Mouse (Mus musculus) layer of hippocampus, adult 2 months (tissue): ENCODE results near the gene Mettl7a3. TPM values are rescaled to one million over a fixed set of nuclear protein-coding genes. Genes with fewer than 3 reads are reported as not detected.
"Not testable (repeated sequence)": the region's sequence is repeated elsewhere in the genome, so short reads cannot be mapped to it uniquely, and the experiment has no call there.

ENCODE experiments used
- DNase-seq, 2 experiments: peaks; one replicate each; pipeline ENCODE4 v3.0.0; 2022; ENCODE audit warnings: low spot score in 2 of 2
- H3K27ac ChIP-seq: fragments of 200-600 bp; 2 replicates; pipeline ENCODE4 v1.8.1; 2022
- H3K4me3 ChIP-seq: fragments of 200-600 bp; 2 replicates; pipeline ENCODE4 v1.8.1; 2022; ENCODE audit warnings: mild to moderate bottlenecking
- CTCF ChIP-seq: fragments of 200-600 bp; conservative IDR thresholded peaks from 2 replicates; pipeline ENCODE4 v1.8.1; 2022; ENCODE audit warnings: antibody characterized with exemption, mild to moderate bottlenecking, moderate library complexity
- total RNA-seq, 2 experiments: library from RNA; stranded (reverse); gene quantifications; 2 replicates each; pipeline ENCODE4 v1.2.3; 2021

Mettl7a3 gene
- total RNA-seq, 2 experiments from 2014 or later: 0.33 to 0.37 TPM

DNA sequence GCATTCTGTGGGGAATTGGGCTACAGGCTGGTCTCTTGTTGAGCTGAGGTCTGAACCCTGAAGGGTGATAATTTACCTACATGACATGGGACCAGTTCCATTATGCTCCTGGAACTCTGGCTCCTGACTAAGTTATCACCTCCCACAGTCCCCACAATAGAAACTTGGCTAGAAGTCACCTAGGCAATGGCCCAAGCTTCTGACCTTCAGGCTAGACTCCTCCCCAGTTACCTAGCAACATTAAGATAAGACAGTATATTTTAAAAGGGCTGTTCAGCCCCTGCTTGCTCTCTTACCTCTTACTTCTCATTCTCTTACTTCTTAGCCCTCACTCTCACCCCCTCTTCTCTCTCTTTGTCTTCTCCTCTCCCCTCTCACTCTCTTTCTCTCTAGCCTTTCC, 10.8 kb downstream of the Mettl7a3 start:
- no peak for TF ChIP-seq CTCF
- no peak overlapping the region for H3K4me3 ChIP-seq

DNA sequence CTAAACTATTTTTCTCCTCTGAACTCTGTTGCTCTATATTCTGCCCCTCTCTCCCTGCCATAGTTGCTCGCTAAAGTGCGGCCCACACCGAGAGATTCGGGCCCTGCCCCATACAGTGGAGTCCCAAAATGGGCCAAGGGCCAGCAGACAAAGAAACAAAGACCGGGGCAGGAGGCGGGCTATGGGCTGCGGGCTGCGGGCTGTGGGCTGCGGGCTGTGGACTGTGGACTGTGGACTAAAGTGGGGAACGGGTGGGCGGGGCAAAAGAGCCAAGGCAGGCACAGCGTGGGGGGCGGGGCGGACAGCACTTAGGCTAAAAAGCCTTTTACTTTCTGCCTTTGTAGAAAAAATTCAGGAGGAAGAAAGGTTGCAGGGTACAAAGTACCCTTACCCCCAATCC, 12.0 kb downstream of the Mettl7a3 start:
- Histone ChIP-seq H3K27ac (no peak overlapping the region), H3K4me3 (no peak overlapping the region)
- TF ChIP-seq CTCF: no peak
- DNase-seq: no peak

More for the DNA sequence above, 10.8 kb downstream of the Mettl7a3 start:
- H3K27ac ChIP-seq: no peak overlapping the region
- DNase-seq: no peak

DNA sequence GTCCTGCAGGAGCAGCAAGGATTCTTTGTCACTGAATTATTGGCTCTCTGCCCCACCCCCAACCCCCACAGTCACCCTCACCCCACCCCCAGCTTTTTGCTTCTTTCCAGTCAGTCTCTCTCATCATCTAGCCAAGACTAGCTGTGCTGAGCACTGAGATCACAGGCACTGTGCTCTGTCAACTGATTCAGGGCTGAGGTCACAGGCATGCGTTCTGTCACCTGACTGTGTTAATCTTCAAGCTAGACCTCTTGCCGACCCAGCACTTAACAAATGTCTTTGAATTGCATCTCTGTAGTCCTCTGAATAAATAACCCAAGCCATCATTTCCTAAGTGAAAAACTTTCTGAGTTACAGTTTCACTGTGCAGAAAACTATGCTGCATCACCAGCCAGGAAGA, 14.8 kb downstream of the Mettl7a3 start:
- no peak for DNase-seq
- no peak for TF ChIP-seq CTCF
- Histone ChIP-seq H3K4me3 (no peak overlapping the region), H3K27ac (no peak overlapping the region)

GRCm38 (mm10) chr15:100351501-100352060, 16.9 kb downstream of the Mettl7a3 start:
- no peak for DNase-seq
- no peak overlapping the region for H3K4me3 ChIP-seq
- H3K27ac ChIP-seq: no peak overlapping the region
- TF ChIP-seq CTCF: no peak

DNA sequence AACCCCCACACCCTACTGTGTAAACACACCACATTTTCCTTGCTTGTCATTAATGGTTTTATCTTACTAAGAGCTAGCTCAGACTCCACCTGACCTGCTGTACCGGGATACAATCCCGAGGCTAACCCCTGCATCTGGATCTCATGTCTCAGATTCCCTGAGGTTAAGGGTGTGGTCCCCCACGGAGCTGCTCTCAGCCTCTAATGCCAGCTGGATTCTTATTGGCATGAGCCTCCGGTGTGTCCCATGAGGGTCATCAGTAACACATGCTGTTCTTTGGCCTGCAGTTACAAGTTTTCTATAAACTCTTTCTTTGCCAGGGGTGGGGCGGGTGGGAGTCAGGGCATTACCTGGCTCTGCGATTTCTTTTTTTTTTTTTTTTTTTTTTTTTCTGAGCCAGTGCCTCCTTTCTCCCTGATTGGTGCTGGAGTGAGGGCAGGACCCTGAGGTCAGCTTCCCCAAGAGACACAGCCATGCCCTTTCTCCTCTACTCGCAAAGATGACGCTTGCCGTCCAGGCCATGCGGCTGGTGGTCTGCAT, 18.1 kb downstream of the Mettl7a3 start, which contains the start of the genes Methig1 and Mettl7a2:
Gene Methig1, plus strand, starts transcription at position 439 of the 540 bp plus-strand sequence.
Gene Mettl7a2, plus strand, starts transcription at position 490 of the 540 bp plus-strand sequence.
- TF ChIP-seq CTCF: no peak
- DNase-seq: no peak
- Histone ChIP-seq H3K27ac (no peak within 1 kb of the TSS), H3K4me3 (no peak within 1 kb of the TSS)

GRCm38 (mm10) chr15:100353399-100353798, 18.7 kb downstream of the Mettl7a3 start:
- H3K27ac ChIP-seq, H3K4me3 ChIP-seq, DNase-seq: not testable (repeated sequence)

GRCm38 (mm10) chr15:100355876-100356275, 21.1 kb downstream of the Mettl7a3 start:
- no peak overlapping the region for H3K27ac ChIP-seq
- no peak overlapping the region for H3K4me3 ChIP-seq
- TF ChIP-seq CTCF: no peak
- DNase-seq: no peak

DNA sequence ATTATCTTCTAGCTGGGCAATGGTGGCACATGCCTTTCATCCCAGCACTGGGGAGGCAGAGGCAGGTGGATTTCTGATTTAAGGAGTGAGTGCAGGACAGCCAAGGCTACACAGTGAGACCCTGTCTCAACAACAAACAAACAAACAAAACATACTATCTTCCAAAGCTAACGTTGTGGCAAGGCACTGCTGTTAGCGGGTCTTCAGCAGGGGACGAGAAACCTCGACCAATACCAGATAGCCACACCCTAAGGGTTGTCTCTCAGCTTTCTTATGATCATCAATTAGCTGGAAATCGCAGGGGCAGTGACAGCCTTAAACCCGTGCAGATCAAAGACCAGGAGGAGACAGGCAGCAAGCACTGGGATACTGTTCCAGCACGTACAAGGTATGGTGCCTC, 29.5 kb downstream of the Mettl7a3 start, which contains the start of gene Higd1c:
Gene Higd1c, plus strand, starts transcription at position 301 of the 400 bp plus-strand sequence.
- TF ChIP-seq CTCF: no peak
- no peak for DNase-seq
- no peak within 1 kb of the TSS for H3K4me3 ChIP-seq
- H3K27ac ChIP-seq: no peak within 1 kb of the TSS

DNA sequence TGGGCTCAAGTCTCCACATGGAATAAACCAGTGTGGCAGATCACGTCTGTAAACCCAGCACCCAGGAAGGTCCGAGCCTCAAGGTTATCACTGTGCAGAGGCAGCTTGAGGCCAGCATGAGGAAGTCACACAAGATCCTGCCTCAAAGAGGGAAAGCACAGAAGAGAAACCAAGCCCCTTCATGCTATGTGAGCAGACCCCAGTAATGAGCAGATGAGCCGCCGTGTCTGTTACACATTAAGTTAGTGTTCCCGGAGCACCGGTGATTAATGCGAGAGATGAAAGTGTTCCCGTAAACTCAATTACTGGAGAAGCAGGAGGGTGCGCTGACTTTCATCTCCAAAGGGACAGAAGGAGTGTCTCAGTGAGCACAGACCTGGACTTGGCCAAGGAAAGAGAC, 31.2 kb downstream of the Mettl7a3 start:
- H3K27ac ChIP-seq, DNase-seq, H3K4me3 ChIP-seq: not testable (repeated sequence)

DNA sequence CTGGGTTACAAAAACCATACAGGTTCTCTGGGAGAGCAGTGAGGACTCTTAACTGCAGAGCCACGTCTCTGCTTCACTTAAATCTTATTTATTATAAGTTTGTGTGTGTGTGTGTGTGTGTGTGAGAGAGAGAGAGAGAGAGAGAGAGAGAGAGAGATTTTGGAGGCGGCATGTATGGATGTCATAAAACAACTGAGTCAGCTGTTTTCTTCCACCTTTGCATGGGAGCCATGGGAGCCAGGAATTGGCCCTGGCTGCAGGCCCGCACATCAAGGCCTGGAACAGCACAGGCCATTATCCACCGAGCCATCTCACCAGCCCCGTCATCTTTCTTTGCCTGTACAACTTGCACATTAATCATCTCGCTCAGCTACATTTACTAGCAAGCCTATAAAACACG, 32.4 kb downstream of the Mettl7a3 start:
- TF ChIP-seq CTCF: no peak
- no peak overlapping the region for H3K27ac ChIP-seq
- no peak for DNase-seq

GRCm38 (mm10) chr15:100375066-100375465, 40.3 kb downstream of the Mettl7a3 start:
- DNase-seq: peak; percentile 65 to 82
- H3K27ac ChIP-seq: no peak overlapping the region
- TF ChIP-seq CTCF: peak; percentile 86

More for the DNA sequence above, 32.4 kb downstream of the Mettl7a3 start:
- H3K4me3 ChIP-seq: no peak overlapping the region

GRCm38 (mm10) chr15:100377847-100378505, 43.2 kb downstream of the Mettl7a3 start:
- peak; percentile 56 for TF ChIP-seq CTCF
- not testable (repeated sequence) for H3K27ac ChIP-seq

More at GRCm38 (mm10) chr15:100375066-100375465, 40.3 kb downstream of the Mettl7a3 start:
- no peak overlapping the region for H3K4me3 ChIP-seq

GRCm38 (mm10) chr15:100379658-100380057, 44.9 kb downstream of the Mettl7a3 start:
- no peak for TF ChIP-seq CTCF
- no peak overlapping the region for H3K4me3 ChIP-seq
- no peak overlapping the region for H3K27ac ChIP-seq
- DNase-seq: no peak

More at GRCm38 (mm10) chr15:100377847-100378505, 43.2 kb downstream of the Mettl7a3 start:
- peak; percentile 39 to 54 for DNase-seq
- H3K4me3 ChIP-seq: not testable (repeated sequence)
